Mouse (Mus musculus): ENCODE results near the gene Cotl1.
A peak's percentile ranks its signal among the peaks of the same experiment; 100 is the strongest.
"Not testable (repeated sequence)": the region's sequence is repeated elsewhere in the genome, so short reads cannot be mapped to it uniquely, and the experiment has no call there.

Gene Cotl1

DNA sequence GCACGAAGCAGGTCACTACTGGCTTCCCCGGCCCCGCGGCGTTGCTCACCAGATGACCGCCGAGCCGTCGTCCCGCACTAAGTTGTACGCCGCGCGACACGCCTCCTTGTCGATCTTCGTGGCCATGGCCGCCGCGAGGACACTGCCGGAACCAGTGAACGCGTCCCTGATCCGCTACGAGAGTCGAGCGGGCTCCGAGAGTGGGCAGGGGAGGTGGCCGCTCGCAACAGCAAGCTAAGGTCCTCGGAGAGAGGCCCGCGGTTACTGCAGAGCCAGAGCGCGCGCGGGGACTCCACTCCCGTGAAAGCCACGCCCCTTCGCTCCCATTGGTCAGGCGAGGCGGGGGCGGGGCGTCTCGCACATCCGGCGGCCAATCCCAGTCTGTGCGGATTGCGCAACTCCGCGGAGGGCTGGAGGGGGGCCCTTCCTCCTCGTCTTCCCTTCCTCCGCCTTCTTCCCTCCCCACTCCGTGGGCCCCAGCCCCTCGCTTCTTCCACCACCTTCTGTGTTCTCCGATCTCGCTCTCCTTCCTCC is at the start of gene Cotl1:
Gene Cotl1, minus strand, starts transcription at position 270 of the 534 bp plus-strand sequence.
- peak; percentile 94 to 97 for DNase-seq (ENCODE audit: low spot score in 2 of 2)

DNA sequence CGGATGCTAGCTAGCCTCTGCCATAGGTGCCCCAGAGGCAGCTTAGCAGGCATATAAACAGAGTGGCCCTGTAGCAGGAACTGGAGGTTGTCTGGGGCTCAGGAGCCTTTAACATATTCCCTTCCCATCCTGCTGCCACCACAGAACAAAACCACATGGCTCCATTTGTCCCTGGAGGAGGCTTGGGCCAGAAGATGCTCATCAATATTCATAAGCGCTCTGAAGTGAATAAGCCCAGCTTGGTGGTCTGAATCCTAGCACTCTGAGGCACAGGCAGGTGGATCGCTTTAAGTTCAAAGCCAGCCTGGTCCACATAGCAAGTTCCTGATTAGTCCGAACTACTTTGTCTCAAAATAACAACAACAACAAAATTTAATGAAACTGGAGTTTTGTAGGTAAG is 47.7 kb upstream of the Cotl1 start:
- DNase-seq (ENCODE audit: low spot score in 2 of 2): no peak

DNA sequence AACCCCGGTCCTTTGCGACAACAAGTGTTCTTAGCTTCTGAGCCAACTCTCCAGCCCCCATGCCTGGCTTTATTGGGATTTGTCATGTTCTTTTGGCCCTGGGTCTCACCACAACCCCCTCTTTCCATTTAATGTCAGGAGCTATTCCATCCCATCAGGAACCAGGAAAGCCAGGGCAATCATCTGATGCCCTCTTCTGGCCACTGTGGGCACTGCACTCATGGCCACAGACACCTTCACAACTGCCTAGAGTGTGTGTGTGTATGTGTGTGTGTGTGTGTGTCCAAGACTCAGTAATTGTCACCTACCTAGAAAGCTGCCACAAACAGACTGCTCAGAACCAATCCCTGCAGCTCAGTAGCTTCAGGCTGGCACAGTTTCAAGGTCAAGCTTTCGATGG is 46.8 kb upstream of the Cotl1 start:
- DNase-seq (ENCODE audit: low spot score in 2 of 2): peak; percentile 56 to 66

DNA sequence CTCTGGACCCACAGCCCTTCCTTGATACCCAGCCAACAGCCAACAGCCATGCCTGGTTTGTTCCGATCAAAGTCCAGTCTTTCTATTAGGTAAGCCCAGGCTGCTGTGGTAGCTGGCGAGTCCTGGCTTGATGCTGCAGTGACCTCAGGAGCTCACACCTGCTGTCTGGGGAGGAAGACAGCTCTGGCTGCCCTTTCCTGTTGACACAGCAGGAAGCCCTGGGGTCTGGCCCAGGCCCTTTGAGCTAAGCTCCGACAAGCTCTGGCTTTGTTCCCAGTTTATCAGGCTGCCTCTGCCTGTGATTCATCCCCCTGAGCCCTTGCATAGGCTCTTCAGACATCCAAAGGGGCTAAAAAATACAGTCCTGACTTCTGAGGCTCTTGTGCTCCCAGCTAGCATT is 45.3 kb upstream of the Cotl1 start:
- DNase-seq (ENCODE audit: low spot score in 2 of 2): no peak

DNA sequence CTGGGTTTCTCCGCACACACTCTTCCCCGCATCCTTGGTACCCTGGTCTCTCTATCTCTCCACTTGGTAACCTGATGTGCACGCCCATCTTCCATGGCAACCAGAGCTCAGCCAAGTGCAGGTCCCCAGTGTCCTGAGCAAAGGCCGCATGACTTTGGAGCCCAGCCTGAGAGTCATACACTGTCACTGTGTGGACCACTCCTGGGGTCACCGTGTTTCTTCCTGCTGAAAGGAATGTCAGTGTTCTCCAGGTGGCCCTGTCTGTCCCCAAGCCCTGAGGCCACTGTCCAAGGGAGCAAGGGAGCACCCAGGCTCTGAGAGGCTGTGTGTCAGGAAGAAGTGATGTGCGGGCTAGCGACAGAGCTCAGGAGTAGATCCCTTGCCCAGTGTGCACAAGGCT is 42.9 kb upstream of the Cotl1 start:
- DNase-seq (ENCODE audit: low spot score in 2 of 2): no peak

DNA sequence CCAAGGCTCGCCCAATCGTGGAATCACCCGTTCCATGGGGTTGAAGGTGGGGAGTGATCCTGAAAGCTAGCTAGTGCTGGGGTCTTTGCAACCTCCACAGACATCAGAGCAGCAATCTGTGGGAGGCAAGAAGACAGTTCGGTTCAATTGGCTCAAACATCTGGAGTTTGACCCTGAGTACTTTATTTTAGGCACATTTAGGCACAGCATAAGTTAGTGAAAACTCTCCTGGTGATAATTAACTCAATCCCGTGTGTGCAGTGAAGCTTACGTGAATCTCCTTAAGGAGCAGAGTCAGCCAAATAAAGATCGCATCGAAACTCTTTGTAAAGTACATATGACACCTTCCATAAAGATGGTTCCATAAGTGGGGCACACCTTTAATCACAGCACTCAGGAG is 41.6 kb upstream of the Cotl1 start:
- DNase-seq (ENCODE audit: low spot score in 2 of 2): no peak

DNA sequence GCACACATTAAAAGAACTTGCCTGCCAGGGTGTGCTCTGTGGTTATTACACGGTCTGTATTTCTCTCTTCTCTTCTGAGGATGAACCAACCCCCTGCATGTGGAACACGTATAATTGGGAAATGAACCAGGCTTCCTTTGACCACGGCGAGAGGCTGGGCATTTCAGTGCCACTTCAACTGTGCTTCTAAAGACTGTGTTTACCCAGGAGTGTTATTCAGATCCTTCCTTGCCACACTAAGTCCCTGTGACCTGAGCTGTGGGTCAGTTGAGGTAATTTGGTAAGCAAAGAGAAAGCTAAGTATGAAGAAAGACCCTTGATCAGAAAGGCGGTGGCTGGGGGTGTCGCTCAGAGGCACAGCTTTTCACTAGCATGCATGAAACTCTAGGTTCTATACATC is 41.0 kb upstream of the Cotl1 start:
- DNase-seq (ENCODE audit: low spot score in 2 of 2): no peak

DNA sequence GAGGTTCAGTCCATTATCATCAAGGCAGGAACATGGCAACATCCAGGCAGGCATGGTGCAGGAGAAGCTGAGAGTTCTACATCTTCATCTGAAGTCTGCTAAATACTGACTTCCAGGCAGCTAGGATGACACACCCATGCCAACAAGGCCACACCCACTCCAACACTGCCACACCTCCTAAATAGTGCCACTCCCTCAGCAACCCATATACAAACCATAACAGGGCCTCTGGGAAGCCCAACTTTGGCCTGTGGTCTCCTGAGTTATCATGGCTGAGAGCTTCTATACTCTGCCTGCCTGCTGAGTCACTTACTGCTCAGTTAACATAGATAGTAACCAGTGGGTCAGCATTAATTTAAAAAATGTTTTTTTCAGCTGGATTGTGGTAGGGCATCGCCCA is 32.8 kb upstream of the Cotl1 start:
- no peak for DNase-seq (ENCODE audit: low spot score in 2 of 2)

DNA sequence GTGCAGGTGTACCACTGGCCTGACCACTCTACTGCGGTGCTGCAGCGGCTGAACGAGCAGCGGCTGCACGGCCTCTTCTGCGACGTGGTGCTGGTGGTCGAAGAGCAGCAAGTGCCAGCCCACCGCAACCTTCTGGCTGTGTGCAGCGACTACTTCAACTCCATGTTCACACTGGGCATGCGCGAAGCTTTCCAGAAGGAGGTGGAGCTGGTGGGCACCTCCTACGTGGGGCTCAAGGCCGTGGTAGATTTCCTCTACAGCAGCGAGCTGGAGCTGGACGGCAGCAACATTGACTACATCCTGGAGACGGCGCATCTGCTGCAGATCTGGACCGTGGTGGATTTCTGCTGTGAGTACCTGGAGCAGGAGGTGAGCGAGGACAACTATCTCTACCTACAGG is 29.3 kb upstream of the Cotl1 start:
- DNase-seq (ENCODE audit: low spot score in 2 of 2): no peak

DNA sequence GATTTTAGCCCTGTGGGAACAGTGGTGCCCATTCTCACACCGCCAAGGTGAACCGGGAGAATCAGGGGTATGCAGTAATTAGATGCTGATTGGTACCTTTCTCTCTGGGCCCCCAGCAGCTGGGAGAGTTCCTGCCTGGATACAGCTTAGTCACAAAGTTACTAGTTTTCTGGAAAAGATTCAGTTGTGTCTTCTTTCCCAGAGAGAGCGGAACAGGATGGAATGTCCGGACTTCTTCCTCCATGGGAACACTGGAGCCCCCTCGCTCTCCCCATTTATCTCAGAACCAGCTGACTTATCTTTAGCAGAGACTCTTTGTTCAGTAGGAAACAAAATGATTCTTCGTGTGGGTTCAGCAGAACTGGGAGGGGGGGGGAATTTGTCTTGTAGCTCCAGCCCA is 22.4 kb upstream of the Cotl1 start:
- no peak for DNase-seq (ENCODE audit: low spot score in 2 of 2)

DNA sequence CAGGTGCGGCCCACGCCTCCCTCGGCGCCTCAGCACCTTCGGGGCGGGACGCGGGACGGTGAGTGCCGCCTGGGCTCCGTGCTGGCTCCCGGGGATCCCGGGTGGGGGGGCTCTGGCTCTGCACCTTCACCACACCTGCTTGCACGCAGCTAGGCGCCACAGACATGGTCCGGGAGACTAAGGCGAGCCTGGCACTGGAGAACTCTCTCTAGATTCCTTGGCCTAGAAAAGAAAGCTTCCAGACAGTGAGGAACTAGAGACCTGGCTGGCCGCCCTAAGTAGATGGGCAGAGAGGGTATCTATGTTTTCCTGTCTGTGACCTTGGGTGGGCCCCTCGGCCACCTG is 22.0 kb upstream of the Cotl1 start:
- DNase-seq (ENCODE audit: low spot score in 2 of 2): no peak

DNA sequence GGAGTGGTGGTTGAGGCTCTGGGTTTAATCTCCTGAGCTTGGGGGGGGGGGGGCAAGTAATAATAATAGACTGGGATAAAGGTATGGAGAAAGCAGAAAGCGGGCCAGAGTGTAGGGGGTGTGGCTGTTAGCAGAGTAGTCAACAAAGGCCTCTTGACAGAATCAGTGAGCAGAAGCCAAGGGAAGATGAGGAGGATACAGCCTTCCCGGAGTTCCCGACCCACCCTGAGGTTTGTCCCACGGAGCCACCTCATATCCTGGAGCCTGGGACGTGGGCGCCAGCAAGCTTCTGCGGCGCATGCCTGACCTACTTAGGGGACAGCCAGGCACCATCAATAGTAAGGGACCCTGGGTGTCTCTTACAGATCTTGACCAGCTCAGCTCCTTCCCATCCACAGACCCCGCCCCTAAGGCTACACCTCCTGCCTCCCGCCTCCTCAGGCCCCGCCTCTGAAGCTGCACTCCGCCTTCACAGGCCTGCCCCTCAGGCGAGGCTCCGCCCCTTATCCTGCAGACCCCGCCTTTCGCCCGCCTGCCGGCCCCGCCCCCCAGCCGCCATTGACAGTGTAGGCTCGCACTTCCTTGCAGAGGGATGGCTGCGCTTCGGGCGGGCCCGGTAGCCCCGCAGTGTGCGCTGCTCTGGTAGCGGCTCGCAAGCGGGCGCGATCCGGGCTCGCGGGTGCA is 21.5 kb upstream of the Cotl1 start, which contains the start of gene Klhl36:
Gene Klhl36, plus strand, starts transcription at position 561 of the 684 bp plus-strand sequence.
- DNase-seq (ENCODE audit: low spot score in 2 of 2): peak; percentile 96 to 98

DNA sequence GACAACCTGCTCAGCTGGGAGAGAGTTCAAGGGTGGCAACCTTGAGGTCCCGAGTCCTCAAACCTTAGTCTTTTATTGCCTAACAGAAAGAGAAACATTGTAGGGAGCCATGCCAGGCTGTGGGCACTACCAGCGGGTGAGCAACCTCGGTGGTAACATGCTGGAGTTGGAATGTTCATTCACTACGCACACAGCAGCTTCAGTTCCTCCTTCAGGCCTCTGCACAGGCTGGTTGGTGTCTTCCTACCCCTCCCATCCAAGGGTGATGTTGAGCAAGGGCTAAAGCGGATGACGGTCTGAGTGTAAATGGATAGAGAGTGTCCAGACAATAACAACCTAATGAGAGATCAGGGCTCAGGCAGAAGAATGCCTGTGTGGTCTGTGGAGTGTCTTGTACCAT is 17.4 kb upstream of the Cotl1 start:
- no peak for DNase-seq (ENCODE audit: low spot score in 2 of 2)

DNA sequence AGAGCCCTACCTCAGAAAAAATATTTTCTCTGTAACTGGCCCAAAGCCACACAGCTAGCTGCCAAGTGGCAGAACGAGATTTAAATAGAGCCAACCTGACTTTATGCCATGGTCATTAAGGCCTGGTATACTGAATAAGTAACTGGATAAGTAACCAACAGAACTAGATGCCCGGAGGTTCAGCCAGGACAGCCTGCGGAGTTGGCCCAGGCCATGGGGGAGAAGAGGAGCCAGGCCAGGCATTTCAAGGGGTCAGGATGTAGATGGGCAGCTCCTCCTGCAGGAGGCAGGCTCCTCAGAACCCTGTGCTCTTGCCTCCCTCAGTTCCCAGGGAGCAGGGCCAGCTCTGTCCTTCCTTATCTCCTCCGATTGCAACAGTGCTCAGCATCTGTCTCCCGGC is 15.3 kb upstream of the Cotl1 start:
- DNase-seq (ENCODE audit: low spot score in 2 of 2): peak in 1 of 2 experiments; percentile 48

DNA sequence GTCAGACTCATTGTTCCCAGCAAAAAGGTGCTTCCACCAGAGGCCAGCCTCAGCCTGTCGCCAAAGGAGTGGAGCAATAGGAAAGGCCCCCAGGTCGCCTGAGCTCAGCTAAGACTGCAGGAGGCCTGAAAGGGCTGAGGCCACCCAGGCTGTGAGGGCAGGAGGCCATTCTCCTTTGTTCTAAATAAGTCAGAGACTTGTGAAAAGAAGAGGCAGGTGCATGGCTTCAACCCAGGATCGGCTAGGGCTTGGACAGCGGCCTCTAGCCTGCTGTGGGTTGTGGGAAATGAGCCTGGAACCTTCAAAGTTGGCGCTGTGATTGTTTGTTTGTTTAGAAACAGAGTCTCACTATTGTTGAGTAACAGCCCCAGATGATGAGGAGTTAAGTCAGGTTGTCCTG is 13.7 kb upstream of the Cotl1 start:
- no peak for DNase-seq (ENCODE audit: low spot score in 2 of 2)

DNA sequence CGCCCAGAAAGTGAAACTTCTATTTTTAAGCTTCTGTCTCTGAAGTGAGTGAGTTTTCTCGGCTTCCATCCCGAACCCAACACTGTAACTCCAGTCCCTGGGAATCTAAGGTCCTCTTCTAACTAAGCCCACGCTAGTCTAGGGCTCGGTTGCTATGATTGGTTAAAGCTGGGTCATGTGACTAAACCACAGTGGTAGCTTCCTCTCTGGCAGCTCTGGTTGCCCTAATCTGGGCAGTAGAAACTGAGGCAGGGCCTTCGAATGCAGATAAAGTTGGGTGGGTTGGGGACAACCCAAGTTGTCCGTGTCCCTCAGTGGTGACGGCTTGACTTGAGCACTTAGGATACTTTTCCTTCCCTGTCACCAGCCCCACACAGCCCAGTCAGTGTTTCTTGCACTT is 13.2 kb upstream of the Cotl1 start:
- DNase-seq (ENCODE audit: low spot score in 2 of 2): no peak

DNA sequence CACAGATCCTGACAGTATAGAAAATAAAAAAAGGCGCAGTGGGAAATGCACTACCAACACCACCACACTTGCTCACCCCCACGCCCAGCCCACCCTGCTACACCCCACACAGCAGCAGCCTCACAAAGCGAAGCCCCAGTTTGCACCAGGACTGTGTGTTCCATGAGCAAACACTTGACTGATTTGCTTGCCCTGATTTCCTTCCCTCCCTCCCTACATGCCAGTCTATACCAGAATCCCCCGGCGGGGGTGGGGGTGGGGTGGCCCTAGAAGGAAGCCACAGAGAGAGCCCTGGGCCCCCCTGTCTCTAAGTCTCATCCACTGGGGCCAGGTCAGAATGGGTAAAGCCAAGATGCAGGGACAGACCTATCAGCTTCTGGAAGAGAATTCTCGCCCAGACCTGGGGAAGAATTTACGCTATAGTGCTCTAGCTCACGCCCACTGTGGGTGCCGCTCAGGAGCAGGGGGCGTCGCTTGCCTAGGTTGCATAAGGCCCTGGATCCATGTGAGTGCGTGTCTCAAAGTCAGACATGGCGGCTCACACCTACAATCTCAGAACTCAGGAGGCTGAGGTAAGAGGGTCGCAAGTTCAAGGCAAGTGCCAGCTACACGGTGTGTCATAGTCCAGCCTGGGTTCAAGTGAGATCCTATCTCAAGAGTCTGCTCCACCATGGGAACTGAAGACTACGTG is 7.0 kb upstream of the Cotl1 start:
- DNase-seq (ENCODE audit: low spot score in 2 of 2): no peak

DNA sequence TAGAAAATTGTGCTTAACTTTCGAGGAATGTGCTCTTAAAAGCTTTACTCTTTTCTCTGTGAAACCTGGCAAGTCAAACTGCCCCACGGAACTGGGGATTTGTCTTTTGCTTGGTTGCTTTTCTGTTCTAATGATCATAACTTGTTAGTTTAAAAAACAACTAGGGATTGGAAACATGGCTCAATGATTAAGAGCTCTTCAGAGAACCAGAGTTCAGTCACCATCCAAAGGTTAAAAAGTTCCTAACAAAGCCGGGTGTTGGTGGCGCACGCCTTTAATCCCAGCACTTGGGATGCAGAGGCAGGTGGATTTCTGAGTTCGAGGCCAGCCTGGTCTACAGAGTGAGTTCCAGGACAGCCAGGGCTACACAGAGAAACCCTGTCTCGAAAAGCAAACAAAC is 5.4 kb upstream of the Cotl1 start:
- DNase-seq (ENCODE audit: low spot score in 2 of 2): not testable (repeated sequence)

DNA sequence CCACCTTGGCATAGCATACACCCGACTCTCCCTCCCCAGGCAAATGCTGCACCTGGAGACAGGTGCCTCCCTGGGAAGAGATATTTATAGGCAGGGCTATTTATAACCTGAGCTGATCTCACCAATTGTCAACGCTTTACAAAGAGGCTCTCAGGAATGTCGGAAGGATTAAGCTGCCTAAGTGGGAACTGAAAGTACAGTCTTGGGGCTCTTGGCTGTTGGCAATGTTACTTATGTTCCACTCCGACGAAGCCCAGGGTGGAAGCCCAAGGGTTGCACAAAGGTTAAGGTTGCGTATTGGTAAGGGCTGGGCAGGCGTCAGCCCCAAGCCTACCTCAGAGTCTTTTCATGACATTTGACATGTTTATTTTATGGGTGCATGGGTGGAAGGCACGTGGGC is 4.2 kb upstream of the Cotl1 start:
- DNase-seq (ENCODE audit: low spot score in 2 of 2): no peak

DNA sequence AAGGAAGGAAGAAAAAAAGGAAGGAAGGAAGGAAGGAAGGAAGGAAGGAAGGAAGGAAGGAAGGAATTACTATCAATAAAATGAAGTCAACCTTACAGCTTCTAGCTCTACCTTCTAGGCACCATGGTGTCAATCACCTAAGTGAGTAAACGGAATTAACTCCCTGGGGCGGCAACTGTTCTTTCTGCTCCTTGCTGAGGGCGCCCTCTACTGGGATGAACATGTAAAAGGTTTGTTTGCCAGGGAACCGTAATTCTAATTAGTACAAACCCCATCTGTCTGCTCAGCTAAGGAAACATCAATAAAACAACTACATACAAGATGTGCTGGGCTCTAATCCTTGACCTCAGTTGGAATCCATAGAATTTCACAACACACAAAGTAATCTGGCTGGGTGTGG is 3.1 kb upstream of the Cotl1 start:
- DNase-seq (ENCODE audit: low spot score in 2 of 2): peak; percentile 57 to 86

DNA sequence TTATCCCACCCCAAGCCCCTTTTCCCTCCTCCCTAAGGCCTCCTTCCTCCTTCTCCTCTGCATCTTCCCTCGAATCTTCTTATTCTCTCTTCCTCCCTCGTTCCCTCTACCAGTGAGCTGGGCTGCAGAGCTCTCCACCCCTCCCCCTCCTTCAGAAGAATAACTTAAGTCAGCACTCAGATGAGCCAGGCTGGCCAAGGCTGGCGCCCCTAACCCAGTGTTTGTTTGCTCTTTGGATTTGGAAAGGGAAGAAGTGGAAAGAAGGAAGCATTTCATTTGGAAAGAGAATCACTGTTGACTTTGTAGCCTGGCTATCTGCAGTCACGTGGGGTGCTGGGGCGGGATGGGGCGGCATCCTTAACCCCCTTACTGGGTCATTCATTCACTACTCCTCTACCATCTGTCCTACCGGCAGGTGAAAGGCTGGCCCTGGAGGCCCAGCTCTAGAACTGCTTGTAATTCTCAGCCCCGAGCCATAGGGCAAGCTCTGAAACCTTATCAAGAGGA is 614 bp upstream of the Cotl1 start:
- DNase-seq (ENCODE audit: low spot score in 2 of 2): no peak

DNA sequence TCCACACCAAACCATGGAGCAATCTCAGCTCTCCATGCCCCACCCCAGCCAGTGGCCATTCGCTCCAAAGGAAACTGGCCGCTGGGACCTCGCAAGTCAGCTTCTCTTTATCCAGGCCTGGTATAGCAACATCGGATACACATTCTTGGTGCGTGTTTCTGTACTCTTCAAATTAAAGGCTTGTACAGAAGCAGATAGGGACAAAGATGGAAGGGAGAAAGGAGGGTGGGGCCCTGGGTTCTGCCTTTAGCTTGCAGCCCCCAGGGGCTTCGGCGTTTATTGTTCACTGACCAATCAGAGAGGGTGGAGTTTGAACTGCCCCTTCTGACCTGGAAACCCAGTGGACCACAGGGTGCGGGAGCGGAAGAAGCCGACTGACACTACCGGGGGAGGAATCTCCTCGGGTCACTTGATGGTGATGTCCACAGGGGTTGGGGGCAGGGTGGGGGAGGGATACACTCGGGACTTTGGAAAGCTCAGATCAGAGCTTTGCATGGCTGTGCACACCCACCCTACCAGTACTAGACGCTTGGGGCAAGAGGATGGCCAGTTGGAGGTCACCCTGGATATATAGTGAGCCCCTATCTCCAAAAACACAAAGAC is 824 bp downstream of the Cotl1 start:
- DNase-seq (ENCODE audit: low spot score in 2 of 2): peak in 1 of 2 experiments; percentile 36

DNA sequence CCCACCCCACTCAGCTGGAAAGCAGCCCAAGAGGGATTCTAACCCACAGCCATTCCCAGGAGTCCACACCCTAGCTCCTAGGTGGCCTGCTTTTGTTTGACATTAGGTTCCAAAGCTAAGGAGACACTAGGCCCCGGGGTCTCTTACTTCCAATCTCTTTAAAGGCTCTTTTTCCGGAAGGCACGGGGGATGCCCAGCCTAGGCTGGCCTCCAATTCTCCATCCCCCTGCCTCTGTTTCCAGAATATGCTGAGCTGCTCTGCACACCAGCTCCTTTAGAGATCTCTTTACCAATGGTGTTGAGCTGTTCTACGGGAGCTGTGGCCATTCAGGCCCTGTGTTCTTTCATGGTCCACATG is 1.4 kb downstream of the Cotl1 start:
- DNase-seq (ENCODE audit: low spot score in 2 of 2): no peak
